Mouse (Mus musculus) heart, embryonic 13.5 days (tissue): ENCODE data around the gene 4930469K13Rik. TPM values are rescaled to one million over a fixed set of nuclear protein-coding genes. Genes with fewer than 3 reads are reported as not detected.

Source experiments
- ATAC-seq: fragments of 200-750 bp; cut with Nextera tagmentation; 2 replicates; pipeline ENCODE4 v1.8.0; 2017; ENCODE audit warnings: moderate TSS enrichment; ENCODE audit not compliant: insufficient number of reproducible peaks, low FRiP score, low TSS enrichment; ENCODE audit errors: extremely low read depth
- H3K27ac ChIP-seq: fragments of 300-500 bp; sonication (generic); replicated peaks from 2 replicates; pipeline ENCODE4 v1.5.1; 2015; ENCODE audit warnings: moderate library complexity, mild to moderate bottlenecking, inconsistent platforms
- H3K27me3 ChIP-seq: fragments of 300-500 bp; sonication (generic); replicated peaks from 2 replicates; pipeline ENCODE4 v1.6.1; 2015; ENCODE audit warnings: mild to moderate bottlenecking, inconsistent platforms
- H3K36me3 ChIP-seq: fragments of 300-500 bp; sonication (generic); 2 replicates; pipeline ENCODE4 v1.6.1; 2015; ENCODE audit warnings: mild to moderate bottlenecking, inconsistent platforms
- H3K4me1 ChIP-seq: fragments of 300-500 bp; sonication (generic); 2 replicates; pipeline ENCODE4 v1.6.1; 2015; ENCODE audit warnings: inconsistent platforms
- H3K4me2 ChIP-seq: fragments of 300-500 bp; sonication (generic); 2 replicates; pipeline ENCODE4 v1.6.1; 2015; ENCODE audit warnings: inconsistent platforms, mild to moderate bottlenecking, moderate library complexity
- H3K4me3 ChIP-seq: fragments of 300-500 bp; sonication (generic); 2 replicates; pipeline ENCODE4 v1.5.1; 2015; ENCODE audit warnings: moderate library complexity, mild to moderate bottlenecking, inconsistent platforms
- H3K9ac ChIP-seq: fragments of 300-500 bp; sonication (generic); 2 replicates; pipeline ENCODE4 v1.6.1; 2015; ENCODE audit warnings: inconsistent platforms, mild to moderate bottlenecking, moderate library complexity
- H3K9me3 ChIP-seq: fragments of 300-500 bp; sonication (generic); 2 replicates; pipeline ENCODE4 v1.6.1; 2016; ENCODE audit warnings: inconsistent platforms
- whole genome bisulfite sequencing: fragments of 180-500 bp; shearing (Covaris S2); methylation state at CpG from one replicate; pipeline ENCODE4 v1.1.7; 2015; ENCODE audit warnings: mixed read lengths; 5-methylcytosine and 5-hydroxymethylcytosine counted together
- polyA plus RNA-seq: library from polyadenylated mRNA; unstranded; fragments of >200 nt; fragmentation: Nextera tagmentation; extraction: Ambion mirVana; gene quantifications from 2 replicates; pipeline ENCODE4 v1.2.1, GENCODE M21; 2015

The 4930469K13Rik gene
- polyA plus RNA-seq, 1 experiment from 2014 or later: not detected

- Histone ChIP-seq H3K27ac (no peak overlapping the region), H3K27me3 (no peaks in the 10 kb centered on the region), H3K4me2 (no peak overlapping the region), H3K9ac (no peak overlapping the region), H3K4me3 (no peak overlapping the region), H3K4me1 (peaks cover 4% of the 10 kb centered on the region; the same call in 1 of the 2 replicates), H3K36me3 (no peaks in the 10 kb centered on the region), H3K9me3 (no peaks in the 10 kb centered on the region)
- 81% methylated on average over 2 of the region's 2 CpGs for WGBS
- ATAC-seq: no peak
Observed at GRCm38 (mm10) chr11:33975121-33975520, 123.2 kb downstream of the 4930469K13Rik start.

DNA sequence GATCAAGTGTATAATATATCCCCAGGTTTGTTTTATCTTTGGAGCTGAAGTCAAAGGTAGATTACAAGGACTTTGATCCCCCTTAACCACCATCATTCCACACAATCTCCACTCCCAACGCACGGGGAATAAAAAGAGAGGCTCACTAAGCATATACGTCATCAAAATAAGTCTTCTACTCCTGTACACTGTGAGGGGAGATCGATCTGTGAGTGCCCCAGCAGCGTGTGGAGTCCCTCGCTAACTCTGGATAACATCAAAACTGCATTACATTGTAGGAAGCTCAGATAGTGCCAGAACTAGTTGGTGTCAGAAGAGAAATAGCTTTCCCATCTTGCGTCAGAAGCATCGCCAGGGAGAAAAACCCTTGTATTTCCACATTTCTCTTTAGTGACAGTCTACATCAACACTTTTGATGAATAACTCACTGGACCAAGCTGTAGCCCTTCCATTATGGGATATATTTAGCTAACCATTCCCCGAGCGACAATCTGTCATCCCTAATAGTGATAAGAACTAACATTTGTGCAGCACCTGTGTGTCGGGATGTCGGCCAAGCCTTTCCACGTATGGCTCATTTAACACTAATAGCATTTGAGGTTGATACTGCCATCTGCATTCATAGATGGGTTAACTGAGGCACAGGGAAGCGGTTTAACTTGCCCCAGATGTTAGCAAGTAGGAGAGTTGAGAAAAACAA lies 123.9 kb downstream of the 4930469K13Rik start:
- Histone ChIP-seq H3K9ac (no peak overlapping the region), H3K9me3 (no peaks in the 10 kb centered on the region), H3K36me3 (no peaks in the 10 kb centered on the region), H3K4me1 (peaks cover 4% of the 10 kb centered on the region; the same call in 1 of the 2 replicates), H3K4me3 (no peak overlapping the region), H3K27me3 (no peaks in the 10 kb centered on the region), H3K4me2 (no peak overlapping the region), H3K27ac (no peak overlapping the region)
- 60% methylated on average over 14 of the region's 14 CpGs for WGBS
- no peak for ATAC-seq

DNA sequence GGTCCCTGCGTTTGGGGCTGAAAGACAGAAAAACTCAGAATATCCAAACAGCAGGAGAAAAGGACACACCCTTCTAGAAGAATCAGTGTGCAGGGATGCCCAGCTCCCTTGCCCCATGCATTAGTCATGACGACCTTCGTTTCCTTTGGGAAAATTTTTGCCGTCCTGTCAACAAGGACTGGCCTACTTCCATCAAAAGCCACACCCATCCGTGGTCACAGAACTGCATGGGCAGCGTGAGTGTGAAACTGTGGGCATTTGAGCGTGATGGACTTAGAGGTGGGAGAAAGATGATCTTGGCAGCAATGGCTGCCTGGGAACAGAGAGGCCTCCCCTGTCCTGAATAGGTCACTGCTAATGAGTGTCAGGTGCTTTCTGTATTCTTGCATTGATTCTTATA lies 126.2 kb downstream of the 4930469K13Rik start:
- H3K4me1 ChIP-seq: peaks cover 4% of the 10 kb centered on the region; the same call in 1 of the 2 replicates
- no peak overlapping the region for H3K9ac ChIP-seq
- ATAC-seq: no peak
- no peaks in the 10 kb centered on the region for H3K36me3 ChIP-seq
- H3K4me3 ChIP-seq: no peak overlapping the region
- no peaks in the 10 kb centered on the region for H3K9me3 ChIP-seq
- no peak overlapping the region for H3K27ac ChIP-seq
- no peaks in the 10 kb centered on the region for H3K27me3 ChIP-seq
- WGBS: 79% methylated on average over 7 of the region's 7 CpGs
- no peak overlapping the region for H3K4me2 ChIP-seq

DNA sequence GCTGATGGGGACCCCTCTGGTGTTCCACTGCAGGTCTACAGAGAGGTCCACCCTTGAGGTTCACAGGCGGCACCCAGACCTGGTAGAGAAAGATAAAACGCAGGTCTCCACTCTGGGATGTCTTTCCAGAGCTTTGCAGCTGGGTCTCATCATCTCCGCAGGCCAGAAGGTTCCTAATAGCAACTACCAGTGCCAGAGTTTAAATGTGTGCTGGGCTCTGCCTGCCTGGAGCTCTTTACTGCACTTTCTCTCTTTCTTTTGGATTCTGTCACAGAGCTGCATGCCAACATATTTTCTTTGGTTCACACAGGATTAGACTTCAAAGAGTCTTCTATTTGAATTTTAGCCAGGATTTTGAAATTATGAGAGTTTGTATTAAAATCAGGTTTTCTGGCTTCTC lies 129.2 kb downstream of the 4930469K13Rik start:
- no peak overlapping the region for H3K27ac ChIP-seq
- no peak for ATAC-seq
- H3K4me1 ChIP-seq: peaks cover 7% of the 10 kb centered on the region; the same call in 1 of the 2 replicates
- H3K9me3 ChIP-seq: no peaks in the 10 kb centered on the region
- H3K9ac ChIP-seq: no peak overlapping the region
- no peak overlapping the region for H3K4me2 ChIP-seq
- H3K36me3 ChIP-seq: no peaks in the 10 kb centered on the region
- WGBS: 60% methylated on average over 3 of the region's 3 CpGs
- H3K27me3 ChIP-seq: no peaks in the 10 kb centered on the region
- H3K4me3 ChIP-seq: no peak overlapping the region

DNA sequence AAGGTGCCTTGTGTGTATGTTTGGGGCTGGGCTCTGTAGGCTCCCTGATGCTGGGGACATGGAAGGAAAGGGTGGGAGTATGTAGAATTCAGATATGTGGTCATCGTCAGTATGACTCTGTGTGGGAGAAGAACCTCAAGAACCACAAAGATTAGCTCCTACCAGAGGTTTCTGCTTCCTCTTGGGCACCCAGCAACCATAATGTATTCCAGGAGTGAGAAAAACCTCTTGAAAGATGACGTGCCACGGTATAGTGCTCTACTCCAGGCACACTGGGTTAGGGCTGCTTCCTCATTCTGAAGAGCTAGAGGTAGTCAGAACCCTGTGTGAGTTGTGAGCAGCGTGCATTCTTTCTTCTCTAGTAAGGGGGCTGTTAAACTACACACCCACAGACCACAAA lies 130.6 kb downstream of the 4930469K13Rik start:
- Histone ChIP-seq H3K9me3 (no peaks in the 10 kb centered on the region), H3K36me3 (no peaks in the 10 kb centered on the region), H3K9ac (no peak overlapping the region), H3K4me1 (peaks cover 22% of the 10 kb centered on the region), H3K4me2 (no peak overlapping the region), H3K4me3 (no peak overlapping the region), H3K27ac (no peak overlapping the region), H3K27me3 (no peaks in the 10 kb centered on the region)
- no peak for ATAC-seq
- WGBS: 62% methylated on average over 4 of the region's 4 CpGs

- no peaks in the 10 kb centered on the region for H3K27me3 ChIP-seq
- ATAC-seq: no peak
- 42% methylated on average over 2 of the region's 2 CpGs for WGBS
- no peaks in the 10 kb centered on the region for H3K36me3 ChIP-seq
- H3K4me2 ChIP-seq: no peak overlapping the region
- H3K27ac ChIP-seq: no peak overlapping the region
- peaks cover 28% of the 10 kb centered on the region for H3K4me1 ChIP-seq
- no peak overlapping the region for H3K9ac ChIP-seq
- H3K9me3 ChIP-seq: no peaks in the 10 kb centered on the region
- H3K4me3 ChIP-seq: no peak overlapping the region
Observed at GRCm38 (mm10) chr11:33965380-33965779, 133.0 kb downstream of the 4930469K13Rik start.

DNA sequence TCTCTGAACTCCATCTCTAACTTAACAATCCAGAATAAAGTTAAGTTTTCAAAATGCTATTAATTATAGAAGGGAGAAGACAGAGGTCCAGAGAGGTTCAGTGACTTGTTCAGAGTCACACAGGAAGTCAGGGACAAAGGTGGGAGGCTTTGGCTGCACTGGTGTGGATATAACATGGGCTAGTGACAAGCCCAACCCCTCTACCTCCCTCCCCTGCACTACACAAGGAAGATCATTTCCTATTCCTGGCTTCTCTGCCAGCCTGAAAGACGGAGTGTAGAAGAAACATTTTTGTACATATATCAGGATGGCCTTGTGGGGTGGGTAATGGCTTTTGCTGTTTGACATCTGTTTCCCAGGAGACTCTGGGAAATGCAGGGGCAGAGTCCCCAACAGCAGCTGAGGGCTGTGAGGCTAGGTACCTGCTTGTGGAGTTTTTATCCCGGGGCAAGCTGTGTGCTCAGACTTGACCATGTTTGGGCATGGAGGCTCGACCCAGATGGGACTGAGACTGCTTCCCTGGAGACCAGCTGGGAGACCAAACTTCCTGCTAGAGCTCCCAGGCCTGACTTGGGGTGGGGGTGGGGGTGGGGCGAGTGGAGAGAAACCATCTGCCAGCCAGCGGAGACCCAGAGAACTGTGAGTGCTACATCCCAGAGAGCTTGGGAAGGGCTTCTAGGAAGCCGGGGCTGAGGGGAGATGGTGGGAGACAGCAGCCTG lies 135.5 kb downstream of the 4930469K13Rik start, which contains the start of gene Kcnmb1:
Kcnmb1 (plus strand) TSS at position 326 of the 720 bp plus-strand sequence.
- Histone ChIP-seq H3K9ac (peak within 1 kb of the TSS; percentile 59), H3K4me3 (peak within 1 kb of the TSS; percentile 30), H3K4me1 (peaks cover 28% of the 10 kb centered on the region), H3K9me3 (no peaks in the 10 kb centered on the region), H3K27me3 (no peaks in the 10 kb centered on the region), H3K27ac (peak within 1 kb of the TSS; percentile 48), H3K4me2 (peak within 1 kb of the TSS; percentile 54), H3K36me3 (no peaks in the 10 kb centered on the region)
- WGBS: 10% methylated on average over 6 of the region's 6 CpGs
- ATAC-seq: no peak

- Histone ChIP-seq H3K27me3 (no peaks in the 10 kb centered on the region), H3K4me1 (peaks cover 28% of the 10 kb centered on the region), H3K9ac (no peak overlapping the region), H3K36me3 (no peaks in the 10 kb centered on the region), H3K9me3 (no peaks in the 10 kb centered on the region), H3K27ac (0 out of 2 replicates have a peak overlapping the region, but pooled peaks have one; percentile 48), H3K4me2 (no peak overlapping the region), H3K4me3 (no peak overlapping the region)
- WGBS: 34% methylated on average over 7 of the region's 7 CpGs
- no peak for ATAC-seq
Observed at GRCm38 (mm10) chr11:33962178-33962577, 136.2 kb downstream of the 4930469K13Rik start.

DNA sequence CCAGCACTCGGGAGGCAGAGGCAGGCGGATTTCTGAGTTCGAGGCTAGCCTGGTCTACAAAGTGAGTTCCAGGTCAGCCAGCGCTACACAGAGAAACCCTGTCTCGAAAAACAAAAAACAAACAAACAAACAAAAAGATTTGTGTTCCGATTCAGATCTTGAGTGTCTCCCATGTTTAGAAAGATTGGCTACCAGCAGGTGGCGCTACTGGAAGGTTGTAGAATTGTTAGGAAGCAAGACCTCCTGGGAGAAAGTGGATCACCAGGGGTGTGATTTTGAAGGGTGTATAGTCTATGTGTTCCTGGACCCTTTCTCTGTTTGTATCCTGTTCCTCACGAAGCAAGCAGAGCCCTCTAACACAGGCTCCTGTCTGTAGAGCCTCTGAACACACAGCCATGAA lies 139.6 kb downstream of the 4930469K13Rik start:
- Histone ChIP-seq H3K9me3 (no peaks in the 10 kb centered on the region), H3K36me3 (no peaks in the 10 kb centered on the region), H3K4me1 (peaks cover 16% of the 10 kb centered on the region), H3K4me3 (no peak overlapping the region), H3K9ac (no peak overlapping the region), H3K27me3 (no peaks in the 10 kb centered on the region), H3K4me2 (no peak overlapping the region), H3K27ac (no peak overlapping the region)
- WGBS: 67% methylated on average over 8 of the region's 8 CpGs
- ATAC-seq: no peak

DNA sequence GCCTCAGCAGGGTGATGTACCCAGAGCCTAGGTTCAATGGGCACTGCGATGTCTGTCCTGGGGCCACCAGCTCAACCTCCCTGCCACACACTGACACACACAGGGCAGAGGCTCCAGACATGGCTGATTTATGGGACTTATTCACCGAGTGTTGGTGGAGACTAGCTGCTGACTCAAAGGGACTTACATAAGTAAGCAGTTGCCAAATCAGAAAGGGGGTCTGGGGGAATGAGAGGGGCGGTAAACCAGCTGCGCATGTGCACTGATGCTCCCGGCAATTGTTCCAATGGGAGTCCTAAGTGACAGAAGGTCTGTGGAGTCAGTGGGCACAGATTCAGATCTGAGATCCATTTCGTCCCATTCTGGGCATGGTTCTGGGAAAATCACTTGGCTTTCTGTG lies 140.8 kb downstream of the 4930469K13Rik start:
- WGBS: 79% methylated on average over 6 of the region's 6 CpGs

GRCm38 (mm10) chr11:33956623-33957022 lies 141.7 kb downstream of the 4930469K13Rik start:
- Histone ChIP-seq H3K4me1 (no peaks in the 10 kb centered on the region), H3K9ac (no peak overlapping the region), H3K36me3 (no peaks in the 10 kb centered on the region), H3K27me3 (no peaks in the 10 kb centered on the region), H3K9me3 (no peaks in the 10 kb centered on the region), H3K27ac (no peak overlapping the region), H3K4me2 (no peak overlapping the region), H3K4me3 (no peak overlapping the region)
- 58% methylated on average over 5 of the region's 5 CpGs for WGBS
- ATAC-seq: no peak

More for the DNA sequence above, 140.8 kb downstream of the 4930469K13Rik start:
- H3K27me3 ChIP-seq: no peaks in the 10 kb centered on the region
- no peak overlapping the region for H3K27ac ChIP-seq
- H3K9me3 ChIP-seq: no peaks in the 10 kb centered on the region
- no peak overlapping the region for H3K4me3 ChIP-seq
- ATAC-seq: no peak
- H3K36me3 ChIP-seq: no peaks in the 10 kb centered on the region
- peaks cover 5% of the 10 kb centered on the region for H3K4me1 ChIP-seq
- no peak overlapping the region for H3K4me2 ChIP-seq
- H3K9ac ChIP-seq: no peak overlapping the region
